Mouse (Mus musculus) thymus, adult 2 months (tissue): Measurements from ENCODE around the gene Tigit.

ENCODE experiments used
- CTCF ChIP-seq: fragments of 200-500 bp; IDR thresholded peaks from 2 replicates; pipeline ENCODE4 v1.5.1; 2012; ENCODE audit warnings: mild to moderate bottlenecking, control low read depth, low read length, moderate library complexity, borderline replicate concordance; ENCODE audit not compliant: control insufficient read depth, poor library complexity, insufficient read depth; ENCODE audit errors: extremely low read depth
- POLR2A ChIP-seq: fragments of 200-500 bp; IDR thresholded peaks from 2 replicates; pipeline ENCODE4 v1.6.1; 2012; ENCODE audit warnings: mild to moderate bottlenecking, low read length, control low read depth, moderate library complexity; ENCODE audit not compliant: control insufficient read depth, poor library complexity, insufficient read depth; ENCODE audit errors: extremely low read depth

- no peak for TF ChIP-seq CTCF
- no peak for TF ChIP-seq POLR2A
Observed at GRCm38 (mm10) chr16:43631758-43632157, 32.2 kb downstream of the Tigit start.
